Mouse (Mus musculus) heart, adult 9 months (tissue): Measurements from ENCODE around the gene Myh7b.
A peak's percentile ranks its signal among the peaks of the same experiment; 100 is the strongest.
"Not testable (repeated sequence)": the region's sequence is repeated elsewhere in the genome, so short reads cannot be mapped to it uniquely, and the experiment has no call there.

Experiments
- DNase-seq, 2 experiments: peaks; one replicate each; pipeline ENCODE4 v3.0.0; 2022; ENCODE audit warnings: low spot score in 2 of 2

Gene Myh7b

DNA sequence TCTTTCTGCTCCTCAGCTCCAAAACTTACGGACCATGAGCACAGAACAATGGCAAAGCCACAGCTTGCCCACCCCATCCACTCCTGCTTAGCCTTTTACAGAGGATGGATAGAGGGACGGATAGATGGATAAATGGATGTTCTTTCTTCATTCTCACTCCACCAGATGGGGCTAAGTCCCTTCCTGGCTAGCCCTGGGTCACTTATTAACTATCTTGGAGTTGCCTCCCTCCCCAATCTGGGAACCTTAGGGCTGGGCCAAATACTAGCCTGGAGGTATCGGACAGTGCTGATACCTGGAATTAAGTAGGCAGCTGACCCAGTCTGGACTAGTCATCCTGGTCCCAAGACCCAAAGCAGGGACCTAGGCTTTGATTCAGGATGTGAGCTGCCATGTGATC lies 7.3 kb upstream of the Myh7b start:
- DNase-seq, result no peak

DNA sequence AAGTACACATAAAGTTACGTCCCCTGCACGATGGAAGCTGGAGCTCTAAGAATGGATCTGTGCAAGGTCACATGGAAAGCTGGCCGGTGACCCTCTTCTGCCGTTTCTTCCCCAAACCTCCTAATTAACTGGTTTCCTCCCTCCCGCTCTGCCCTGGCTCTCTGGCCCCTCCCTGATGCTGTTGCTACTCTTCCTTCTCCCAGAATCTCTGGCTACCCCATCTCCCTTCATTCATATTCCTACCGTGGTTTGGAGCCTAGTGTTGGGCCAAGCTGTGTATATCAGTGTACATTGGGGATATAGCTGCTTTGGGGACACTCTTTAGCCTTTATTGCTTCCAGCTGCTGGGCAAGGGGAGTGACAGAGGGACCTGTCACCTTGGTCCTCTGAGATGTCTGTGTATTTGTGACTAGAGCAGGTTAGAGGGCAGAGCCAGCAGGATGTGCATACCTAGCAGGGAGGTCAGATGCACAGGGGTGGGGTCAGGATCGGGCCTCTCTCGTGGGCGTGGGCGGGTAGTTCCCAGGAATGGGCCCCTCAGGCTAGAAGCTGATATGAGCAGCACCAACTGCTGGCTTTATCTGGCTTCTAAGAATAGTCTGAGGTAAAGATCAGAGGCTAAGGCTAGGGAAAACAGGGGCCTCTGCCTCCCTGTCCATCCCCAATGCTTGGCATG lies 6.3 kb upstream of the Myh7b start:
- DNase-seq, result no peak

GRCm38 (mm10) chr2:155605236-155605589 lies 5.8 kb upstream of the Myh7b start:
- DNase-seq, result not testable (repeated sequence)

- peak in 1 of 2 experiments; percentile 68 for DNase-seq
Measured at GRCm38 (mm10) chr2:155606360-155606759, 4.7 kb upstream of the Myh7b start.

GRCm38 (mm10) chr2:155611834-155612550 lies 980 bp downstream of the Myh7b start:
- no peak for DNase-seq

DNA sequence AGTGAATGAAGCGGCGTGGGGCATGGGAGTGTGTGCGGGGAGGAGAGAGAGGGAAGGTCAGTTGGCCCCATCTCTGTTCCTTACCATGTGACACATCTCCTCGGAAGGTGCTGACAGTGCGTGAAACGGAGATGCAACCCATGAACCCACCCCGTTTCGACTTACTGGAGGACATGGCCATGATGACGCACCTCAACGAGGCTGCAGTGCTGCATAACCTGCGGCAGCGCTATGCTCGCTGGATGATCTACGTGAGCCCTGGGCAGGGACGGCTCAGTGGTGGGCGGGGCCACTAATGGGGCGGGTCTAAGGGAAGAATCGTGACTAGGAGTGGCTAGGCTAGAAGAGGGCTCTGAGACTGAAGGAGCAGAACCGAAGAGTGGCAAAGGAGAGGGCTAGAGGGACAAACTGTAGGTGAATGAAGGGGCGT lies 2.3 kb downstream of the Myh7b start:
- peak in 1 of 2 experiments; percentile 44 for DNase-seq

DNA sequence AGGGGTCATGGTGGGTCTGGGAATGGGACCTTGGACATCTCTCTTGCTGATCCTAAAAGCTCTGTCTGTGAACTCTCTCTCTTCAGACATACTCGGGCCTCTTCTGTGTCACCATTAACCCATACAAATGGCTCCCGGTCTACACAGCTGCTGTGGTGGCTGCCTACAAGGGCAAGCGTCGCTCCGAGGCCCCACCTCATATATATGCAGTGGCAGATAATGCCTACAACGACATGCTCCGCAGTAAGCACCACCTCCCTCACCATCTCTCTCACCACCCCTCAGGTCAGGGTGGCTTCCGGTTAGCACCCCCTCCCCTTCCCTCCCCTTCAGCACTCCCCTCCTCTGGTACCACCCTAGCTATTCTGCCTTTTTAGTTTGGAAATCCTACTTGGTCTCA lies 2.9 kb downstream of the Myh7b start:
- no peak for DNase-seq

DNA sequence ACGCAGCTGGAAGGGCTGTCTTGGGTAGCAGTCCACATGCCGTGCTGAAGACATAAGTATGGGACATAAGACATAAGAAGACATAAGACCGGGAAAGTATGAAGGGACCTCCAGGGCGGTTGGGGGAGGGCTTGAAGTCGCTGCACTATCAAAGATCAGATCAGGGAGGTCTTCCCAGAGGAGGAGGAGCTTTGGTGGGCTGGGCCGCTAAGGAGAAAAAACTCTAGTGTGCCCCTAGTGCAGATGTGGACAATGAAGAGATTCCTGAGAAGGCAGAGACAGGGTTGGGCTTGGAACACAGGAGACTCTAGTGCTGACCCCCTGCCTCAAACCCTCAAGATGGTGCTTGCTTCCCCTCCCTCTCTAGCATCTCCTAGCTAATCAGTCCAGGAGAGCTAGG lies 6.0 kb downstream of the Myh7b start:
- DNase-seq, result no peak

DNA sequence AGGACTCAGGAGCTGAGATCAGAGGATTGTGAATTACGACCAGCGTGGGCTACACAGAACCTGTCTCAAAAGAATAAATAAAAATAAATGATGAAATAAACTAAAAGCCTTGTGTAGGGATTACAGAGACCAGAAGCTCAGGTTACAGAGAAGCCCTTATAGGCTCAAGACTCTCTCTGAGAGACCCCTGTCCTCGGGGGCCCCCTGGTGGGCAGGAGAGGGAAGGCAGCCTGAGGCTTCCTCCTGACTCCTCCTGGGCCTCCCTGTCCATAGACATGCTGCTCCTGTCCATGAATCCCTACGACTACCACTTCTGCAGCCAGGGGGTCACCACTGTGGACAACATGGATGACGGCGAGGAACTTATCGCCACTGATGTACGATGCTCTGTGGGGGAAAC lies 8.8 kb downstream of the Myh7b start:
- peak; percentile 55 to 83 for DNase-seq

- no peak for DNase-seq
Measured at GRCm38 (mm10) chr2:155622606-155623005, 11.6 kb downstream of the Myh7b start.

DNA sequence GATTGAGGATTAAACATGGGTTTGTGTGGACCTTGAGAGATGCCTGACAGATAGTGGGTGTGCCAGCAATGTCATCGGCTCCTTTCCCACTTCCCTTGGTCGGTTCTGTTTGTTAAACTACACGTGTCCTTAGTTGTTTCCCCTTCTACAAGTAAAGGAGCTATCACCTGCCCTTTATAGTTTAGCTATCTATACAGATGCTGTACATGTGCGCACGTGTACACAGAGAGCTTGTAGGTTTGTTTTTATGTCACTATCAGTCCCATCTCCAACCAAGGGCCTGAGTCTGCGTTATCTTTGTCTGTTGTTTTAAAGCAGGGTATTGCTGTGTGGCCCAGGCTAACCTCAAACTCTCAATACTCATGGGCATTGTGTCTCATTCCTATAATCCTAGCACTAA lies 13.0 kb downstream of the Myh7b start:
- no peak for DNase-seq

DNA sequence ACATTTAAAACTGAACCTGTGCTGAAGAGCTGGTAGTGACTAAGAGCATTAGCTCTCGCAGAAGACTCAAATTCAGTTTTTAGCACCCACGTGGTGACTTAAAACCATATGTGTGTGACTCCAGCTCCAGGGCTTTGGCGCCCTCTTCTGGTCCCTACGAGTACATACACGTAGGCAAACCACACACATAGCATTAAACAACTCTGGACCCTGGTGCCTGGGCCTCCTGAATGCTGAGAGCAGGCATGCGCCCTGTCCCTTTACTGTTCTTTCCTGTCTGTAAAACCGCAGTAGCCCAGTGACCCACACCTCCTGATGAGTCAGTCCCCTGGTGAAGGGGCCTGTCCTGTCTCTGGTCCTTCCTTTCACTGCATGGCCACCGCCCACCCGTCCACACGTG lies 13.7 kb downstream of the Myh7b start:
- DNase-seq, result no peak

DNA sequence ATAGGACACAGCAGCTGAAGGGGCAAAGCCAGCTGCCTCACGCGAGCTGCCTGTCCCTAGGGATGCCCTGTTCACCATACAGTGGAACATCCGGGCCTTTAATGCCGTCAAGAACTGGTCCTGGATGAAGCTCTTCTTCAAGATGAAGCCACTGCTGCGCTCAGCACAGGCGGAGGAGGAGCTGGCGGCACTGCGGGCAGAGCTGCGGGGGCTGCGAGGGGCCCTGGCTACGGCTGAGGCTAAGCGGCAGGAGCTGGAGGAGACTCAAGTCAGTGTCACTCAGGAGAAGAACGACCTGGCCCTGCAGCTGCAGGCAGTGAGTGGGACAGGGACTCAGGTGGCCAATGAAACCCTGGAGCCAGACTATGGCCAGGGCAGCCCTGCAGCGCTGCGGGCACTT lies 15.3 kb downstream of the Myh7b start:
- no peak for DNase-seq

GRCm38 (mm10) chr2:155627030-155627738 lies 16.2 kb downstream of the Myh7b start:
- peak in 1 of 2 experiments; percentile 49 for DNase-seq

DNA sequence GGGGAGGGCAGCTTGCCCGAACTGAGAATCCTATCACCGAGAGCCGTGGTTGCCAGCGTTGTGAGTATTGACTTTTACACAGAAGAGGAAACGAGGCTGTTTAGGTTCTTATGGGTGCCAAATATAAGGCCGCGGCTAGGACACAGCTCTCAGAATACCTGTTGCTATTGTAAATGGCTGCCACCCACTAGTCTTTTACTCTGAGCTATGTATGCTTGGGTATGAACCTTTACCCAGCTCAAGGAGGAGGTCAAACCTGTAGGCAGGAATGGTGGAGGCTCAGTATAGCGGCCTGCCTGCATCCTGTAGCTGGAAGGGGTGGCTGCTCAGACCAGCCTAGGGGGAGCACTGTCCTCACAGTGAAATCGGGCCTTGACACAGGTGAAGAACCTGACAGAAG lies 17.1 kb downstream of the Myh7b start:
- DNase-seq, result no peak

GRCm38 (mm10) chr2:155628519-155628918 lies 17.5 kb downstream of the Myh7b start:
- DNase-seq, result no peak

- no peak for DNase-seq
Measured at GRCm38 (mm10) chr2:155629231-155629661, 18.2 kb downstream of the Myh7b start.

DNA sequence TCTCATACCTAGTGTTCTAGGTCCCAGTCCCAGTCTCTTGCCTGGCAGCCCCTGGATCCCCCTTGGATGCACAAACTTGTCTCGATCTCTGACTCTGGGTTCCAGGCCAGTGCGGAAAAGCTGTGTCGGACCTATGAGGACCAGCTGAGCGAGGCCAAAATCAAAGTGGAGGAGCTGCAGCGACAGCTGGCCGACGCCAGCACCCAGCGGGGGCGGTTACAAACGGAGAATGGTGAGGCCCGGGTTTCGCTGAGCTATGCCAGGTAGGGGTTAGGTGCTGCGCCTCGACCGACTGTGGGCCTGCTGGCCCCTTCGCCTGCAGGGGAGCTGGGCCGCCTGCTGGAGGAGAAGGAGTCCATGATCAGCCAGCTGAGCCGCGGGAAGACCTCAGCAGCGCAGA lies 19.1 kb downstream of the Myh7b start:
- DNase-seq, result no peak

DNA sequence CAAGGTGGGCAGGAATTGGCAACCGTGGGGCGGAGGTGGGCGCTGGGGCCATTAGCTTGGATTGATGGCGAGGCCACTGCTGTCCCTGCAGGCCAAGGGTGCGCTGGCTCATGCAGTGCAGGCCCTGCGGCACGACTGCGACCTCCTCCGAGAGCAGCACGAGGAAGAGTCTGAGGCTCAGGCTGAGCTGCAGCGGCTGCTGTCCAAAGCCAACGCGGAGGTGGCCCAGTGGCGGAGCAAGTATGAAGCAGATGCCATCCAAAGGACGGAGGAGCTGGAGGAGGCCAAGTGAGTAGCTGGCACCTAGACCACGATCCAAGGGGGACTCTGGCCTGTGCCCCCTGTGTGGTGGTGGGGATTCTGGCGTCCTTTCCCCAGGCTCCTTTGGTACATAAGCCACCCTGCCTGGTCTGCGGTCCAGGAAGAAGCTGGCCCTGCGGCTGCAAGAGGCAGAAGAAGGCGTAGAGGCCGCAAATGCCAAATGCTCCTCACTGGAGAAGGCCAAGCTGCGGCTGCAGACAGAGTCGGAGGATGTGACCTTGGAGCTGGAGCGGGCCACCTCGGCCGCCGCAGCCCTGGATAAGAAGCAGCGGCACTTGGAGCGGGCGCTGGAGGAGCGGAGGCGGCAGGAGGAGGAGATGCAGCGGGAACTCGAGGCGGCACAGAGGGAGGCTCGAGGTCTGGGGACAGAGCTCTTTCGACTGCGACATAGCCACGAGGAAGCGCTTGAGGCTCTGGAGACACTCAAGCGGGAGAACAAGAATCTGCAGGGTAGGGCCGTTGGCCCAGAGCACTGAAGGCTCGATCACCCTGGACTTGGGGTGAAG lies 19.8 kb downstream of the Myh7b start:
- no peak for DNase-seq

GRCm38 (mm10) chr2:155632138-155632936 lies 21.3 kb downstream of the Myh7b start:
- DNase-seq, result no peak

GRCm38 (mm10) chr2:155633121-155633520 lies 22.1 kb downstream of the Myh7b start:
- no peak for DNase-seq
